Mouse (Mus musculus): Measurements from ENCODE around the gene Med23. TPM values are rescaled to one million over a fixed set of nuclear protein-coding genes. Genes with fewer than 3 reads are reported as not detected.
A peak's percentile ranks its signal among the peaks of the same experiment; 100 is the strongest.

Gene Med23
- polyA plus RNA-seq, 2 experiments from 2014 or later, result 18.4 to 22.6 TPM

DNA sequence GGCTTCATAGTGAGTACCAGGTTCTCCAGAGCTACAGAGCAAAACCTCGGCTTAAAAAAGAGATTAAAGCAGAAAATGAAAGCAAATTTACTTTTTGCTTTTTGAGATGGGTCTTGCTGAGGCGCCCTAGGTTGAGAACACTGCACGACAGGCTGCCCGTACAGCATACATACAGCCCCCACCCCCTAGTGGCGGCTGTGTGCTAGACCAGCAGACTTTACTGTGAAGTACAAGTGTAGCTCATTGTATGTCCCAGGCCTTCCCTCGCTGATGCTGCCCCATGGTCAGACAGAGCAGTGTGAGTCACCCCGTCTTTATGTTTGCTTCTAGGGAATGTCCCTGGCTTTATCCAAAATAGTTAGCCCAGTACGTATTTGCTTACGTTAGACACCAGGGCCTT is 16.2 kb downstream of the Med23 start:
- ATAC-seq, result no peak

DNA sequence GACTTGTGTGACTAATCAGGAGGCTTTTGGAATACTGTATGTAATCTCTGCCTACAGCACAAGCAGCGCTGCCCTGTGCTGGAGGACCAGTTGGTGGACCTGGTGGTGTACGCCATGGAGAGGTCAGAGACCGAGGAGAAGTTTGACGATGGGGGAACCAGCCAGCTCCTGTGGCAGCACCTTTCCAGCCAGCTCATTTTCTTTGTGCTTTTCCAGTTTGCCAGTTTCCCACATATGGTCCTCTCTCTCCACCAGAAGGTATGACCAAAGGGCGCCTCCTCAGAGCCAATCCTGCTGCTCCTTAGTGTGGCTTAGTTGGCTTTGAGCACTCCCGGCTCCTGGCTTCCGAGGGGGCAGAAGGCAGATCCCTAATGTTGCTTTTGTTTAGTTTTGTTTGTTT is 18.6 kb downstream of the Med23 start:
- ATAC-seq, result no peak

DNA sequence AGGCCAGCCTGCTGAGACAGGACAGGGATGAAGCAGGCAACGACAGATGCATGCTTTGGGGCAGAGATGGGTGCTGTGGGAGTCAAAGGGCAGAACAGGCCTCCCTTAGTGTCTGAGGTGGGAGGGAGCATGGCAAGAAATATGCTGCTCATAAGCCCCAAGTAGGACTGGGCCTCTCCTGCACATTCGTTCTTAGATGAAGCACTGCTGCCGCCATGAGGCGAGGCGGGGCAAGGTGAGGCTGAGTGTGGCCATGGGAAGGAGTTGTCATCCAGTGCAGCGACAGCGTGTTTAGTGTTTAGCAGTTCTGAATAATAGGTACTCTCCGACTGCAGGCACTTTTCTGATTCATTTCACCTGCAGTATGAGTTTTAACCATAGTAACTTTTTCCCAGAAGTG is 26.1 kb downstream of the Med23 start:
- no peak for ATAC-seq

DNA sequence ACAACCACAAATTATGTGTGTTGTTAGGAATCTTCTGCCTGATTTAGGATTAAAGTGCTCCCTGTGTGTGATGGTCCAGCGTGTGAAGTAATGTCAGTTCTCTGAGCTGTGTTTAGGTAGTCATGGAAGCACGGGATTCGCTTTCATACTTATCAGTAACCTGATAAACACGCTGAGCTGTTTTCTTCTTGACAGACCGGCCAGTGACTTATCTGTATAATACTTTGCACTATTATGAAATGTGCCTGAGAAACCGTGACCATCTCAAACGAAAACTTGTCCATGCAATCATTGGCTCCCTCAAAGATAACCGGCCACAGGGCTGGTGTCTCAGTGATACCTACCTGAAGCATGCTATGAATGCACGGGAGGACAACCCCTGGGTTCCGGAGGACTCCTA is 35.8 kb downstream of the Med23 start:
- ATAC-seq, result no peak

DNA sequence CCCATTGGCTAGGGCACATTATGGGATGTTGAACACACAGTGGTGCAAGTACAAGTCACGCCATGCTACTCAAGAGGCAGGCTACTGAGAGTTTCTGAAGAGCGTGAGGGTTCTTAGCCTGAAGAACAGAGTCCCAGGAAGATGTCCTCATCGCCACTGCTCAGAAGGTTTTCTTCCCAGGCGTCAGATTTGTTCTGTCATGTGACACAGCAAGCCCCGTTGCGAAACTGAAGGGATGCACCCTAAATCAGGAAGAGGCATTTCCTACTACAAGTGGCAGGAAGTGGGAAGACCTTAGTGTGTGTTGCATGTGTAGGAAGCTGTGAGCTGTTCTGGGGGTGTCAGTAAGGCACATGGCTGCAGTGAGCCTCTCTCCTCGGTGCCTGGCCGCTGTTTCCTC is 41.4 kb downstream of the Med23 start:
- ATAC-seq, result no peak

DNA sequence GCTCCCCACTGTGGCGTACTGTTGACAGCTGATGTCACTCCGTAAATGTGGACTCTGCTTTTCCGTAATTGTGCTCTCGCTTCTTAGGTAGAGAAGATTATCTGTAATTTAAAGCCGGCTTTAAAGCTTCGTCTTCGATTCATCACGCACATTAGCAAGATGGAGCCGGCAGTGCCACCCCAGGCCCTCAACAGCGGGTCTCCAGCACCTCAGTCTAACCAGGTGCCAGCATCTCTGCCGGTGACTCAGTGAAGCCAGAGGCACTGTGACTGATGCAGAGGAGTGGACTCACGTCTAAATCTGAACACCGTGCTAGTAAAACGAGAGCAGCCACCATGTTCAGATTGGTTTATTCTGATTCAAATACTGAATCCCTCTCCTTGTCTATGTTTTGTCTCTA is 42.8 kb downstream of the Med23 start:
- no peak for ATAC-seq

DNA sequence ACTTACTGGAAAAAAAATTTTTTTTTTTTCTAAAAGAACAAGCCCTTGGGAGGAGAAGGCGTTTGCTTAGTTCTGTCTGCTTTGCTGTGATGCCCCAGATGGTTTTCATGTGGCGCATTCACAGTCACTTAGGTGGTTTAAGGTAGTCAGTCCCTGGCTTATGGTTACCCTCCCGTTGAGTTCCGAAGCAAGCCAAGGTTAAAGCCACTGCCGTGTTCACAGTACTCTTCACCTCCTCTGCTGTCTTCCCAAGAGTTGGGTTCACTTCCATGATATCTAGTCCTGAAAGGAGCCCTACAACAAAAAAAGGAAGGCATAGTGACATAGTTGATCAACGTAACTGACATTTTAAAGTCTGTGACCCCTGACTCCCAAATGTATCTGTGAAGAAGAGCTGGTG is 45.7 kb downstream of the Med23 start:
- ATAC-seq, result no peak

DNA sequence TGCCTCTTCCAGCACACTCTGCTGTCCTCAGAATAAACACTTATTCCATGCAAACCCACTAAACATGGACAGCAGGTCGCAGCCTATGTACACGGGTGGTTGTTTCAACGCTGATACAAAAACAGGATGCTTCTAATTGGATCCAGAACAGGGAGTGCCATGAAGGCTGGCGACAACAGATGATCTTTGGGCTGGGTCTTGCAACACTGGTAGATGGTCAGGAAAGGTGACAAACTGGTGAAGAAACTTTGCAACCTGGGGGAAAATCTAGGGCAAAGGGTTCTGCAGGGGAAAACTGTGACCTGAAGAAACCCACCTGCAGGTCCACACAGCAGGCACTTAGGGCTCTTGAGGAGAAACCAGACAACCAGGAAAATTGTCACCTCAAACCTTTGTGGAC is 53.2 kb downstream of the Med23 start:
- ATAC-seq, result no peak

DNA sequence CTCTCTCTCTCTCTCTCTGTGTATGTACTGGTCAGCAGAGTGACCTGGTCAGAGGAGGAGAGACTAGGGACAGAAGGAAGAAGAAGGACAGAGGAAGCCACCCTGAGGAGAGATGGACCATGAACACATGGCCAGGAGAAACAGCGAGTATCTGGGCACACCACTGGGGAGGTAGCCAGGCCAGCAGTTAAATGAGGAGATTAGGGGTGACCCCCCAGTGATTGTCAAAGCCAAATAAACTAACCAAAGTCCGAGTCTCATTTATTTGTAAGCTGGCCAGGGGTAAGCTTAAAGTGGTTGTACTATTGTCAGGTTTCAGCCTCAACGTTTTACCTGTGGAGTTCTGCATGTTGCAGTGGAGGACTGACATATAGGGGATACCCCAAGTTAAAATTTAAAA is 54.5 kb downstream of the Med23 start:
- no peak for ATAC-seq

DNA sequence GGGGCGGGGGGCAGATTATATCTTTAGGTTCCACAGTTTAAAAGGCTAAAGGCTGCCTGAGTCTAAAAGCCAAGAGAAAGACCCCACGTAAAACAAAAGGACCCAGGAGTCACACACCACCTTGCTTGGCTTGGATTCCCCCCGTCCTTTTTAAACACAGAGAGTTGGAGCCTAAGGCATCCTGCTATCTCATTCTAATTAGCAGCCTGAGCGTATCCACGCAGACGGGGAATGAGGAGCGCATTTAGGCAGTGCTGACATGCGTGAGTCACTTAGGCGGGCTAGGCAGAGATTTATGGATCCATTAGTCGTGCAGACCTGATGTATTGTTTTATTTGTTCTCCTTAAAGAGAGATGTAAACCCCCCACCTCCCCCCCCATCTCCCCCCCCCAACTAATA is 56.6 kb downstream of the Med23 start:
- ATAC-seq, result no peak

DNA sequence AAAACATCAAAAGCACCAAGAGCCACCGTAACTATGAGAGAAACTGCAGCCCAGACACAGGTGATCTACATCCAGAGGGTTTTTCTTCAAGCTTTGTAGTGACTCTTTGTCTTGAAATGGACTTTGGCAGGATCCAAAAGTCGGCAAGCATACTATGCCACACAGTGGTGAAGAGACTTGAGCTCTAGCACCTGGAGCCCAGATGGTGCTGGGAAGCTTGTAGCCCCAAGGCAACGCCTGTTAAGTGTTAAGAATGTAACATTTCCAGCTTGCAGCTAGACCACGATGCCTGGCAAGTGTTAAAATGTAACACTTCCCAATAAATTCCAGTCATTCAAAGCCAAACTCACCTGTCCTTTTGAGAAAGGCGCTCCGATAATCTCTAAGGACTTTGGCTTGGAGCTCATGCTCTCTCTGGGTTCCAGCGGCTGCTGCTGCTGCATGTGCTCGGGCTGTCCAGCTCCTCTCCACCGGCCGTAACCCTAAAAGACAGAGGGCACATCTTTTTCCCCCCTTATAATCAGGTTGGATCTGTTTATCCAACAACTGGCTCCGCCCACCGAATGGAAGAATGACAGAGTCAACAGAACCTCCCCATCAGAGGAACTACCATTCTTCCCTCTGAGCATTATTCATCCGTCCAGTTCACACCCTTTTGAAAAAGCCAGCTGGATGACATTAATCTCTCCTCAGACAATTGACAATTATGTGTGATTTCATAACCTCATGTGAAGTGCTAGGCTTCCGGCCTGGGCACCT is 57.4 kb downstream of the Med23 start, which contains the start of gene Arg1:
Arg1 (minus strand) TSS at position 523 of the 759 bp plus-strand sequence.
- ATAC-seq, result no peak

DNA sequence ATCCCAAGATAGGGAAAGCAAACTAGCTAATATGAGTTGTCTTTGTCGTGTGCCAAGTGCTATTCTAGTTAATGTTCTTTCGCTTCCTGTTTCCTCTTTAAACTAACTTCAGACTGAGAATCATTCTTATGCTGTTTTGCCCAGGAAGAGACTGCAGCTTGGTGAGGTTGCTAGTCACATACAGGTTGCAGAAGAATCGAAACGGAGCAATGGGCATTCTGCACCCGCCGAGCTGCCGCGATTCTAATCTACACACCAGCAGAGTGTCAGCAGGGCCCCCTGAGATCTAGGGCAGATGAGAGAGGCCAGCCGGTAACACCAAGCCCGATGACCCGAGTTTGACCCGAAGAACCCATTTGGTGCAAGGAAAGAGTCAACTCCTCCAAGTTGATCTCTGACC is 58.3 kb downstream of the Med23 start:
- ATAC-seq, result peak; percentile 59

DNA sequence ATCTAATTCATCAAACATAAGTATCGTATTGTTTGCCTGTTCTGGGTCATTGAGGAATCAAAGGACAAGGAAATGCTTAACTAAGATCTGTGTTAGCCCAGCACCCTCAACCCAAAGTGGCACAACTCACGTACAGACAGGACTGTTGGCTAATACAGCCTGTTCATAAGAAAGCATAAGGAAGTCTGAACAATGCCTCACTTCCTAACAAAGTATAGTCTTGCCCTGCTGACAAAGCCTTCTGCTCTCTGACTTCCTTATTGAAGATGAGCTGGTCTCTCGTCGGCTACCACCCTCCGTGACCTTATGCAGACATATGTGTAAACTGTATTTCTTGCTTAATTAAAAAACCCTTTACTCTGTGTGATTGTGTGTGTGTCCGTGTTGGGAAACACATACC is 60.4 kb downstream of the Med23 start:
- ATAC-seq, result no peak

DNA sequence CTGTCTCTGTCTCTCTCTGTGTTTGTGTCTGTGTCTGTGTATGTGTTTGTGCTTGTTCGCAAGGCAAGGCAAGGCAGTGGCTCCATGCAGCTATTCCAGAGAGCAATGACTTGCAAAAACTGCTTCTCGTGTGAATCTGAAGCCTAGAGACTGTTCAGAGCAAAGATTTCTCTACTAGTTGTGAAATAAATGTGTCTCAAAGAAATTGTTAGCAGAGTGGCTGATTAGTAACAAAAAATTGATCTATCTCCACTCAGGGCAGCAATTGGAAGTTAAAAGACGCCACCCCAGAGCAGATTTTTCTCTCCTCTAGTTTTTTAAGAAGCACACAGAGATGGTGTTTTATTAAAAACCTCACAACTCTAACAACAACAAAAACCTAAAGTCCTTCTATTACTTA is 78.1 kb downstream of the Med23 start:
- ATAC-seq, result no peak

DNA sequence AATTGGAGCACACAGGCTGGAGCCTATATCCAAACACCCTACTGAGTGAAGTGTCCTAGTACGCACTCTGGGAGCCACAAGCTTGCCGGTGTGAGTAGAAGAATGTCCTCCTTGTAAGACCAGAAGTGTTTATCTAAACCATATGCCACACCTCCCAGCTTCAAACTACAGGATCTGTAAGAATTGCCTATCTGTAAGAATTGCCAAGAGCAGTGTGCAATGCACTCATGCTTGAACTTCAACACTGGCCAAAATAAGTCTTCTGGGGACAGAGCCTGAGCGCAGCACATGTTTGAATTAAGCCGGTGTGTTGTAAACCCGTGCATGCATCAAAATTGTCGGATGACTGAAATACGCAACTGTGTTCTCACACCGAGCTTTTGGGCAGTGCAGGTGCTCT is 78.5 kb downstream of the Med23 start:
- no peak for ATAC-seq

DNA sequence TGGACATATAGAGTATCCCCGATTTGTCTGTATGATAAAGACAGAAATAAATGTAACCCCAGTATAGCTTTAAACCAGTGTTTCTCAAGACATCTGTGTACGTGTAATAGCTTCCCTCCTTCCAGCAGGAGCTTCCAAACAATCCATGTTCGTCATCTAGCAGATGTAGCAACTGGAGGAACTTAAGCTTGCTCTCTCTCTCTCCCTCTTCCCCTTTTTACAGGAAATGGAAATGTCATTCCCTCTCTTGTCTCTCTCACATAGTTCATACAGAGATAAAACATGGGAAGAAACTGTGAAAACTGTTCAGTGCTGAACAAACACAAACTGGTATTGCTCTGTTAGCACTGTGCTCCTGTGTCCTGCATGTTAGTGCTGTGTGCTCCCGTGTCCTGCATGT is 80.4 kb downstream of the Med23 start:
- no peak for ATAC-seq

DNA sequence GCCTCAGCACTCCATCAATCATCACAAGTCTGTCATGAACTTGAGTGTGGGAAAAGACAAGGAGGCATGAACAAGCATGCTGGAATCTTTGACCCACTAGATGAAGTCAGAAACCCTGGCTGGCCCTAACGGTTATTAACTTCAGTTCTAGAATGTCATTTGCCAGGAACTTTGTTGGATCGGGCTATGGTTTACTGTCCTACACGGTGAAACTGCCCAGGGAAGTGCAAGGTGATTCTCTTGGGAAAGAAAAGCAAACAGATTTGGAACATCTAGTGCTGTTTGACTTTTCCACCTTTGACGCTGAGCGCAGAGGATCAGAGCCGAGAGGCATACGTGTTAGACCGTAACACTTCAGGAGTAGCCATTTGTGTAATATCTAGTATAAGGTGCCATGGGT is 81.8 kb downstream of the Med23 start:
- no peak for ATAC-seq

DNA sequence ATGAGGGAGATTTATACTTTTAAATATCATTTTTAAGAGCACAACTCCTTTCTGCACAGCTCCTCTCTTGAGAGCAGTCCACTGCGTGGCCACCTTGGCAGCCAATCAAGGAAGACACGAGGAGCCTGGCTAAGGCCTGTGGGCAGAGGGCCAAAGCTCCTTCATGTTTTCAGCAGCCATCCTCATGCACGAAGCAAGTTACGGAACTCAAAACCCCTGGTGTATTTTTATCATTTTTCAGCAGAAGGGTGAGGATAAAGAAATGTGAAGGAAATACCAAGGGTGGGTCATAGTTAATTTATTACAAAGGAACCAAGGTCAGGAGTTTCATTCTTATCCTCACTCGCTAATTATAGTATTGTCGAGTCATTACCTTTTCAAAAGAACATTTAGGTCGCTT is 82.8 kb downstream of the Med23 start:
- no peak for ATAC-seq

DNA sequence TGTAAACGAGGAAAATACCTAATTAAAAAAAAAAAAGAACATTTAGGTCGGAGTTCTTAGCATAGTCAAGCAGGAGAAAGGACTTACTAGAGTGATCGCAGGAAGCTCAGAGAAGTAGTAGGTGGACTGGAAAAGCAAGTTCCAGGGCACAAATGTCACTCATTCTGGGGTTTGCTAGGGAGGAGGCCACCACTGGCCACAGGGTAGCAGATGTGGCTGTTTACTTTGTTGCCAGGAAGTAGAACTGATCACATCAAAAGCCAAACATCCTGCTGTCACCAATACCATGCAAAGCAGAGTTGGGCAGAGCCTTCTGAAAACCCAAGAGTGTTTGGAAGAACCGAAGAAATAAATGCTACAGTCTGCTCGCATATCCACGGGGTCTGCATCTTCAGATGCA is 84.1 kb downstream of the Med23 start:
- peak; percentile 49 for ATAC-seq

DNA sequence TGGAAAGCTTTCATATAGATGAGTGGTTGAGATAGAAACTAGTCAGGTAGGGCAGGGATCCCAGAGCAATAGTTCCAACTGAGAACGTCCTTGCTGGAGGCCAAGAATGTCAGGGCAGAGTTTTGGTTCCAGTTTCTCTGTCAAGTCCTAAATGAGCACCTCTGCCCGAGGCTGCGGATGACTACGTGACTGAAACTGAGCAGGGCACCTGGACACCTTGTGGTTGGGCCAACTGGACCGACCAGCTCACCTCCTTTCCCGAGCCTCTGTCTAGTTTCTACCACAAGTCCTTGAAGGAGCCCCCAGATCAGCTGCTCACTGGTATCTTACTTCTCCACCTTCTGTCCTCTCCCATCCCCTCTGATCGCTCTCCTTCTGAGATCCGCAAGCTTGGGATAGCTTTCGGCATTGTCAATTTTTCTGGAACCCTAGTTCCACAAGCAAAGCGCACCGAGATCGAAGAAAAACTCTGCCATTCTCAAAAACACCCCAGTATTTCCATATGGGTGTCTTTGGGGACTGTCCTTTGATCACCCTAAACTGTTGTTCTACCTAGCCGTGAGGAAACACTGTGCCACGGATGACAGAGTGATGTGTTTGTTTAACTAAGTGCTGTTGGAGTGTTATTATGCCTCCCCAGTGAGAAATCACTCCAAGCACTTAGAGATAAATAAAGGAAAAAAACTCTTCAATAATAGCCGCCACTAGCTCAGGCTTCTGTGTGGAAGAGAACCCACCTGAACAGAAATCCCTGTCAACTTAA is 88.7 kb downstream of the Med23 start:
- ATAC-seq, result no peak

DNA sequence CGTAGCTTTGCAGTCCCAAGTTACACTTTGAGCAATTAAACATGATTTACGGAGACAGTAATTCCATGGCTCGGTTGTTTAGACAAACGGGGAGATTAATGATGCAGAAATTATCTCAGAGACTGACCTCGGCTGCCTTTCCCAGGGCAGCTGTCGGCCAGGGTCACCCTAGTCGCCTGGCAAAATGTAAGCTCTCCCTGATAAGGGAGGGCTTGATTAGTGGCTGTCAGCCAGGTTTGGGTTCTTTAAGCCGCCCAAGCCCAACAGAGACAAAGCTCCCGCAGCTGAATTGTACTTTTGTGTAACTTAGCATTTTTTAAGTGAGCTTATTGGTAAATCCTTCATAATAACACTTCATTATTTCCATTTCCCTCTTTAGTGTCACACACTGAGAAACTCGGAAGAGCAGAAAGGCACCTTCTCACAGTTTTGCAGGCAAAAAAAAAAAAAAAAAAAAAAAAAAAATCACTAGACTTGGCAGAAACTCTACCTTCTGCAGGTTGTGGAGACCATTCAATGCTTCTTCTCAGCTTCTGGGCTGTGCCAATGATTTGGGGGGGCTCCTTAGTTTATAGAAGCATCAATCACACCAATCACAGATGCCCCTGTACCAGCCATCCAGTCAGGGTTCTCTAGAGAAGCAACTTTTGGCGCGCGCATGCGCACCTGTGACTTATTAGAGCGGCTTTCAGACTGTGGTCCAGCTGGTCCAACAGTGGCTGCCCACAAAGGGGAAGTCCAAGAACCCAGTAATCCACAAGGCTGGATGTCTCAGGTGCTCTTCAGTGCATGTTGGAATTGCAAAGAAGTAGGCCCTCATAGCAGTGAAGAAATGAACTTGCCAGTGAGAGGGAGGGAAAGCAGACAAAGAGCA is 89.5 kb downstream of the Med23 start:
- no peak for ATAC-seq

DNA sequence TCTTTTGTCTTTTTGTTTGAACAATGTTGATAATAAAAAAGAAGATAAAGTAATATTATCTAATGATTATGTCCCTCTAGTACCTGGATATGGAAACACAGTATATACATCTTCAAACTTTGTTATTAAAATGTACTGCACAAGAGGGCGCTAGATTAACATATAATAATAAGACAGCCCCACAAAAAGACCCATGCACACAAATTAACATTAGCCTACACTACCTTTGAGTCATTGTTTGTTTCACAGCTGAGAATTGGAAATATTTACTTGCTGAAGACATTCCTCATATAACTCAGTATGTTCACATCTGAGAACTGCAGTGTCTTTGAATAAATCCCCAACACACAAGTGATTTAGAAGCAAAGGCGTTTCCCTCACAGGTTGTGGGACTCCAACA is 91.3 kb downstream of the Med23 start:
- ATAC-seq, result peak; percentile 46

DNA sequence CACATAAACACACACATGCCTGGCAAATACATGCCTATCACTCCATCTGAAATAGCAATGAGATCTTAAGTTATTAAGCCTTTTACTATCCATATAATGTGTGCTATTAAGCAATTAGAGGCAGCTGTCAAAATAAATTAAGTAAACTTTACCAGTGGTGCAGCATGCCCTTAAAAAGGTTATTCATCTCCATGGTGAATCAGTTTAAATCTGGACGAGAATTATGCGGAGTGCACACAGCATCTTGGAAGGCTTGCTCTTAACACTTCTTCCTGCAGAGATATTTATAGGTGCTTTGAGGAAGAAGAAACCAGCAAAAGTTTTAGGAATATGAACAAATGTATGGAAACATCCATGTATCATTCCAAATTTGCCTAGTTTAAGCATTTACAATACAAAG is 92.1 kb downstream of the Med23 start:
- ATAC-seq, result no peak
